Mouse (Mus musculus) spleen, adult 2 months (tissue): ENCODE results near the gene Ankrd34a. TPM values are rescaled to one million over a fixed set of nuclear protein-coding genes. Genes with fewer than 3 reads are reported as not detected.

Source experiments
- DNase-seq, 2 experiments: peaks; one replicate each; pipeline versions ENCODE4 v3.0.0 to v3.0.0-alpha.2; 2012 to 2021; ENCODE audit warnings: low spot score in 2 of 2, low read depth in 1 of 2
- H3K27ac ChIP-seq: fragments of 200-500 bp; 2 replicates; pipeline ENCODE4 v1.5.1; 2012; ENCODE audit warnings: low read length, inconsistent platforms; ENCODE audit not compliant: insufficient read depth
- H3K27me3 ChIP-seq: fragments of 200-500 bp; 2 replicates; pipeline ENCODE4 v1.6.1; 2012; ENCODE audit warnings: mild to moderate bottlenecking, moderate library complexity, low read length, inconsistent platforms; ENCODE audit not compliant: control insufficient read depth, insufficient read depth
- H3K36me3 ChIP-seq: fragments of 200-500 bp; 2 replicates; pipeline ENCODE4 v1.6.1; 2012; ENCODE audit warnings: mild to moderate bottlenecking, low read length, inconsistent platforms; ENCODE audit not compliant: control insufficient read depth, insufficient read depth
- H3K4me1 ChIP-seq: fragments of 200-500 bp; 2 replicates; pipeline ENCODE4 v1.6.1; 2011; ENCODE audit warnings: inconsistent platforms; ENCODE audit not compliant: control insufficient read depth, insufficient read depth, insufficient read length
- H3K4me3 ChIP-seq: fragments of 200-500 bp; 2 replicates; pipeline ENCODE4 v1.5.1; 2011; ENCODE audit warnings: mild to moderate bottlenecking, inconsistent platforms; ENCODE audit not compliant: insufficient read depth, insufficient read length; ENCODE audit errors: extremely low read depth
- CTCF ChIP-seq: fragments of 200-500 bp; IDR thresholded peaks from 2 replicates; pipeline ENCODE4 v1.5.1; 2011; ENCODE audit warnings: mild to moderate bottlenecking, inconsistent platforms; ENCODE audit not compliant: insufficient read depth, insufficient read length, insufficient replicate concordance; ENCODE audit errors: extremely low read depth
- POLR2A ChIP-seq: fragments of 200-500 bp; IDR thresholded peaks from 2 replicates; pipeline ENCODE4 v1.6.1; 2011; ENCODE audit warnings: low read depth, low read length, inconsistent platforms
- WGBS: fragments of 180-500 bp; shearing (Covaris S2); methylation state at CpG from one replicate; pipeline ENCODE4 v1.1.7; 2018; 5-methylcytosine and 5-hydroxymethylcytosine counted together
- polyA plus RNA-seq: library from polyadenylated mRNA; depleted of rRNA; stranded (reverse); fragments of >200 nt; gene quantifications from 2 replicates; pipeline ENCODE4 v1.2.3, GENCODE M21; 2012

The Ankrd34a gene
- polyA plus RNA-seq, 1 experiment = 0.14 TPM

DNA sequence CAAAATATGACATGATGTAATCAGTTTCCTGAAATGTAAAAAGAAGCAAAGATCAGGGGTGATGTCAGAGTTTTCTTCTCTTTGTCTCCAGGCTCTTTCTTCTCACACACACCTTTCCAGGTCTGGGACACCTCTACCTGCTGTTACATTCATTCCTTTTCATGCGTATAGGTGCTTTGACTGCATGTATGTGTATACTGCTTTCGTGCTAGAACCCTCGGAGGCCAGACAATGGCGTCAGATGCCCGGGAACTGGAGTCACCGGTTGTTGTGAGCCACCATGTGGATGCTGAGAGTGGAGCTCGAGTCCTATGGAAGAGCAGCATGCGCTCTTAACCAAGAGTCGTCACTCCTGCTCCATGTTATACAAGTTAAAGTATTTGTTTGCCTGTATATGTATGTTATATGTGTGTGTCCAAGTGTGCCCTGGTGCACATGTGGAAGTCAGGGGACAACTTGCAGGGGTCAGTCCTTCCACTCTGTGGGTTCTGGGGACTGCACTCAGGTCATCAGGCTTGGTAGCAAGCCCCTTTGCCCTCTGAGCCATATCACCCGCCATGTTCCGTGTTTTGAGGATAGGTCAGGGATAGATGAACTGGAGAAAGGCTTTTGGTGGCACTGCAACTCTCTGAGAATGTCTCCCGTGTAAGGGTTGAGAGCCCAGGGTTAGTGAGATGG is 17.7 kb upstream of the Ankrd34a start:
- Histone ChIP-seq H3K27me3 (no peaks in the 10 kb centered on the region), H3K36me3 (no peaks in the 10 kb centered on the region), H3K4me1 (peaks cover 17% of the 10 kb centered on the region; the same call in 1 of the 2 replicates), H3K4me3 (no peak overlapping the region), H3K27ac (peak overlapping the region; percentile 19; the same call in 1 of the 2 replicates)
- no peak for TF ChIP-seq POLR2A
- TF ChIP-seq CTCF = no peak
- WGBS = 88% methylated on average over 12 of the region's 12 CpGs
- no peak for DNase-seq

DNA sequence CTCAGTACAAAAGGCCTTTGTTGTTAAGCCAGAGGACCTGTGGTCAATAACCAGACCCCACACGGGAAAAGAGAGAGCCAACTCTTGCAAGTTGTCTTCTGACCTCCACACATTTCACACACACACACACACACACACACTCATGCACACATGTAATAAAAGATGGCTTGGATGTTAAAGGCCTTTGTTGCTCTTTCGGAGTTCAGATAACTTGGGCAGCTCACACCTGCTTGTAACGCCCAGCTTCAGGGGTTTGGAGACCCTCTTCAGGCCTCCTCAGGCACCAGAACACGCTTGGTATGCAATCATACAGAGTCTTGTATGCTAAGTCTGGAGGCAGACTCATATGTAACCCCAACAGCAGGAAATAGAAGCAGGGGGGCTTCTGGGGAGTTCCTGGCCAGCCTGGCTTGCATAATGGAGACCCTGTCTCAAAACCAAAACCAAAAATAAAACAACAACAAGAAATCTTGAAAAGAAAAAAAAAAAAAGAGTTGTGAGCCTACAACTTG is 17.1 kb upstream of the Ankrd34a start:
- TF ChIP-seq CTCF = no peak
- no peak for TF ChIP-seq POLR2A
- Histone ChIP-seq H3K36me3 (no peaks in the 10 kb centered on the region), H3K4me3 (0 out of 2 replicates have a peak overlapping the region, but pooled peaks have one; percentile 5), H3K27ac (peak overlapping the region; percentile 19), H3K27me3 (no peaks in the 10 kb centered on the region), H3K4me1 (peaks cover 17% of the 10 kb centered on the region; the same call in 1 of the 2 replicates)
- no peak for DNase-seq
- 69% methylated on average over 4 of the region's 4 CpGs for WGBS

DNA sequence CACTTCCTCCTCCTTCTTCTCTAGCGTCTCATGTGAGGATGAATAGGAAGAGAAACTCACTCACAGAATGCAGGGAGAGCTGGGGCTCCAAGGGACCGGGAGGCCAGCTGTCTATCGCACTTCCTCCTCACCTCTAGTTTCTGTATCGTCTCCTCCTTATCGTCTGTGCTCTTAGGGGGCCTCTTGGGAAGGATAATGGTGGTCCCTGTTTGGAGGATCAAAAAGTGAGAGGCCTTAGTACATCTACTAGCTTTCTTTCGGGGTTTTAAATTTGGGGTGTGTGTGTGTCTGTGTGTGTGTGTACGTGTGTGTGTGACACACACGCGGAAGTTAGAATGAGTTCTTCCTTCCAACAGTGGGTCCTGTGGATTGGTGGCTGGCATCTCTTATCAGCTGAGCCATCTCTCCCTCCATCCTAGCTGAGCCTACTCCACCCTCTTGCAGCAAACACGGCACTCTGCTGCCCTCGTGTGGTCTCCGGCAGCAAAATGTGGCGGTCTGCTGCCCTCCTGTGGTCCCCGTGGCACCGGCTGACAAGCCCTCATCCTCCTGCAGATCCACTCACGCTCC is 16.5 kb upstream of the Ankrd34a start:
- TF ChIP-seq CTCF (peak; percentile 100), POLR2A (no peak)
- peak overlapping the region; percentile 19 for H3K27ac ChIP-seq
- WGBS = 1% methylated on average over 16 of the region's 16 CpGs
- H3K4me1 ChIP-seq = peaks cover 17% of the 10 kb centered on the region; the same call in 1 of the 2 replicates
- peak; percentile 79 to 84 for DNase-seq
- H3K27me3 ChIP-seq = no peaks in the 10 kb centered on the region
- no peaks in the 10 kb centered on the region for H3K36me3 ChIP-seq
- H3K4me3 ChIP-seq = peak overlapping the region; percentile 5; the same call in 1 of the 2 replicates

DNA sequence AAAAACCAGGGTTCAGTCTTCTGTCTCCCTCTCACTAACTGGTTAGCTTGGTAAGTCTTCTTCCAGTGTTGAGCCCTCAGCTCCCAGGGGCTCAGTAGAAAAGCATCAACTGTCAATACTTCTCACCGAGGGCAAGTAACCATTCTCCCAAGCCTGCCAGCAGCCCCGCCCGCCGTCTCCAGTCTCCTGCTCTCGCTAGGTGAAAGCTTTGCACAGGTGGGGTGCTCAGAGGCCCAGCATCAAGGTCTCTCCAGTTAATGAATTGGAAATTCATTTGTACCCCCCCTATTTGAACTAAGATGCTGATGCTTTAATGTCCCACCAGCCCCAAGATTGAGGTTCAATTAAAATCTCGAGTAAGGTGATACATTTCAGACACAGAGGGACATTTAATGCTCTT is 15.3 kb upstream of the Ankrd34a start:
- Histone ChIP-seq H3K27ac (no peak overlapping the region), H3K36me3 (no peaks in the 10 kb centered on the region), H3K4me3 (no peak overlapping the region), H3K4me1 (peaks cover 11% of the 10 kb centered on the region; the same call in 1 of the 2 replicates), H3K27me3 (no peaks in the 10 kb centered on the region)
- WGBS = 83% methylated on average over 6 of the region's 6 CpGs
- TF ChIP-seq POLR2A (no peak), CTCF (no peak)
- no peak for DNase-seq

DNA sequence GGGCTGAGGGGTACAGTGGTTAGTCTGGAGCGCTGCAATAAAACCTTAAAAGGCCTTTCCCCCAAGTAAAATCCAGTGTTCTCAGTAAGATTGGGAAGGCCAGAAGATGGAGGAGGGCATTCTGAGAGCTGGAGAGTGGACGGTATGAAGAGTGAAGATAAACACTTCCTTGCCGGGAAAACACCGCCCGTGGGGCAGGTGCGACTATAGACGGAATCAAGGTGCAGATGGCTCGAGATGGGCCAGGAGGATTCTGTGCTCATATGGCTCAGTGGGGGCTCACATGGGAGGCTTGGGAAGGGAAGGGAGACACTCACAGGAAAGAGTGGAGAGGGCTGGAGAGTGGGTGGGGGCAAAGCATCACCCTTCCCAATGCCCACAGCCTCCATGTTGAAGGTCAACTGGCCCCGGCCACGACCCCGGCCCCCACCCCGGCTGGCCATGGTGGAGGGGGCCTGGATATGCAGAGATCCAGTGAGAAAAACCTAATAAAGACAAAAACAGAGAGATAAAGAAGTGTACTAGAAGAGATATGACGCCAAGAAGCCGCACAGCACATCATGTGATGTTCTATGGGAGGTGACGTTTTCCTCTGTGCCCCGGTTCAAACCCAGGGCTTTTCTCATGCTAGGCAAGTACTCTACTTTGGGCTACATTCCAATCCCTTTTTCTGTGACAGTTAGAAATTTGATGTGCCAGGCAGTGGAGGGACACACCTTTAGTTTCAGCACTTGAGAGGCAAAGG is 14.5 kb upstream of the Ankrd34a start:
- no peaks in the 10 kb centered on the region for H3K36me3 ChIP-seq
- peaks cover 11% of the 10 kb centered on the region; the same call in 1 of the 2 replicates for H3K4me1 ChIP-seq
- no peak overlapping the region for H3K27ac ChIP-seq
- no peak overlapping the region for H3K4me3 ChIP-seq
- TF ChIP-seq CTCF (no peak), POLR2A (no peak)
- no peaks in the 10 kb centered on the region for H3K27me3 ChIP-seq
- no peak for DNase-seq
- 92% methylated on average over 16 of the region's 16 CpGs for WGBS

DNA sequence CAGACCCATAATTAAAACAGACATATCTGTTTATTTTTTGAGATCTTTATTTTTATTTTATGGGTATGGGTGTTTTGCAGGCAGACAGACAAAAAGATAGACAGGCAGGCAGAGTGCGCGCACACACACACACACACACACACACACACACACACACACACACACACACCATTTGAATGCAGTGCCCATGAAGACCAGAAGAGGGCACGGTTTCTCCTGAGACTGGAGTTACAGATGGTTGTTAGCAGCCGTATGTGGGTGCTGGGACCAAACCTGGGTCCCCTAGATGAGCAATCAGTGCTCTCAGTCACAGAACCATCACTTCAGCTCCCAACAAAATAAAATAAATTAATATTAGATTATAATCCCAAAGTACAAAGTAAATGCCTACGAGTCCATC is 13.1 kb upstream of the Ankrd34a start:
- TF ChIP-seq CTCF = no peak
- TF ChIP-seq POLR2A = no peak
- no peaks in the 10 kb centered on the region for H3K36me3 ChIP-seq
- no peak overlapping the region for H3K4me3 ChIP-seq
- peaks cover 6% of the 10 kb centered on the region; the same call in 1 of the 2 replicates for H3K4me1 ChIP-seq
- 89% methylated on average over 5 of the region's 5 CpGs for WGBS
- no peak overlapping the region for H3K27ac ChIP-seq
- H3K27me3 ChIP-seq = no peaks in the 10 kb centered on the region
- DNase-seq = no peak

DNA sequence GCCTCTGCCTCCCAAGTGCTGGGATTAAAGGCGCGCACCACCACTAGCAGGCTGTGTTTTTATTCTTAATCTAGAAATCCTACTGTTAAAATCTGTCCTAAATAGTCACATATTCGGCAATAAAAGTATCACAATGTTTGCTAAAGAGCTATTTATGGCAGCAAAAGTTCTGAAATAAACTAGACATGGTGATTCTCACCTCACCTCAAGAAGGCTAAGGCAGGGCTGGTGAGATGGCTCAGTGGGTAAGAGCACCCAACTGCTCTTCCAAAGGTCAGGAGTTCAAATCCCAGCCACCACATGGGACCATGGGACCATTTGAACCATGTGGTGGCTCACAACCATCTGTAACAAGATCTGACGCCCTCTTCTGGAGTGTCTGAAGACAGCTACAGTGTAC is 5.8 kb upstream of the Ankrd34a start:
- no peaks in the 10 kb centered on the region for H3K4me1 ChIP-seq
- H3K27me3 ChIP-seq = no peaks in the 10 kb centered on the region
- 86% methylated on average over 4 of the region's 4 CpGs for WGBS
- no peaks in the 10 kb centered on the region for H3K36me3 ChIP-seq
- no peak for DNase-seq
- TF ChIP-seq POLR2A (no peak), CTCF (no peak)
- no peak overlapping the region for H3K4me3 ChIP-seq
- no peak overlapping the region for H3K27ac ChIP-seq
